Mouse (Mus musculus) olfactory bulb, adult 2 months (tissue): ENCODE measurements around the gene Fryl.

Experiments used
- CTCF ChIP-seq: fragments of 200-500 bp; IDR thresholded peaks from 2 replicates; pipeline ENCODE4 v1.5.1; 2012; ENCODE audit warnings: low read depth, mild to moderate bottlenecking, low read length, moderate library complexity; ENCODE audit not compliant: insufficient read depth
- POLR2A ChIP-seq: fragments of 200-500 bp; IDR thresholded peaks from 2 replicates; pipeline ENCODE4 v1.6.1; 2012; ENCODE audit warnings: mild to moderate bottlenecking, low read depth, low read length, moderate library complexity; ENCODE audit not compliant: insufficient read depth

- TF ChIP-seq CTCF (no peak), POLR2A (no peak)
These were observed 3.7 kb downstream of the Fryl start for GRCm38 (mm10) chr5:73252739-73253138.
